Mouse (Mus musculus) B cell, adult 2 months (primary cell): ENCODE results near the gene Calml3.

Experiments used
- DNase-seq, 2 experiments: peaks; one replicate each; pipeline ENCODE4 v3.0.0; 2022

The Calml3 gene

GRCm38 (mm10) chr13:3779575-3780226, 24.4 kb downstream of the Calml3 start:
- no peak for DNase-seq

- no peak for DNase-seq
These were observed 25.3 kb downstream of the Calml3 start for GRCm38 (mm10) chr13:3778591-3779364.

- no peak for DNase-seq
These were observed 26.8 kb downstream of the Calml3 start for GRCm38 (mm10) chr13:3777216-3777912.

GRCm38 (mm10) chr13:3776446-3776845, 27.7 kb downstream of the Calml3 start:
- DNase-seq: no peak

- DNase-seq: no peak
These were observed 29.1 kb downstream of the Calml3 start for GRCm38 (mm10) chr13:3774991-3775390.

GRCm38 (mm10) chr13:3774280-3774679, 29.8 kb downstream of the Calml3 start:
- DNase-seq: no peak

GRCm38 (mm10) chr13:3773149-3773688, 30.9 kb downstream of the Calml3 start:
- DNase-seq: no peak

- no peak for DNase-seq
These were observed 32.9 kb downstream of the Calml3 start for GRCm38 (mm10) chr13:3771221-3771620.

GRCm38 (mm10) chr13:3770170-3771024, 33.7 kb downstream of the Calml3 start:
- no peak for DNase-seq

GRCm38 (mm10) chr13:3769531-3769930, 34.6 kb downstream of the Calml3 start:
- DNase-seq: no peak

GRCm38 (mm10) chr13:3768621-3769020, 35.5 kb downstream of the Calml3 start:
- DNase-seq: no peak

- no peak for DNase-seq
These were observed 37.0 kb downstream of the Calml3 start for GRCm38 (mm10) chr13:3767086-3767485.

- DNase-seq: no peak
These were observed 38.3 kb downstream of the Calml3 start for GRCm38 (mm10) chr13:3765781-3766180.

GRCm38 (mm10) chr13:3761131-3761530, 43.0 kb downstream of the Calml3 start:
- DNase-seq: no peak

- no peak for DNase-seq
These were observed 45.8 kb downstream of the Calml3 start for GRCm38 (mm10) chr13:3758347-3758746.

GRCm38 (mm10) chr13:3753291-3753690, 50.8 kb downstream of the Calml3 start:
- DNase-seq: no peak
